In the genomic region with DNA sequence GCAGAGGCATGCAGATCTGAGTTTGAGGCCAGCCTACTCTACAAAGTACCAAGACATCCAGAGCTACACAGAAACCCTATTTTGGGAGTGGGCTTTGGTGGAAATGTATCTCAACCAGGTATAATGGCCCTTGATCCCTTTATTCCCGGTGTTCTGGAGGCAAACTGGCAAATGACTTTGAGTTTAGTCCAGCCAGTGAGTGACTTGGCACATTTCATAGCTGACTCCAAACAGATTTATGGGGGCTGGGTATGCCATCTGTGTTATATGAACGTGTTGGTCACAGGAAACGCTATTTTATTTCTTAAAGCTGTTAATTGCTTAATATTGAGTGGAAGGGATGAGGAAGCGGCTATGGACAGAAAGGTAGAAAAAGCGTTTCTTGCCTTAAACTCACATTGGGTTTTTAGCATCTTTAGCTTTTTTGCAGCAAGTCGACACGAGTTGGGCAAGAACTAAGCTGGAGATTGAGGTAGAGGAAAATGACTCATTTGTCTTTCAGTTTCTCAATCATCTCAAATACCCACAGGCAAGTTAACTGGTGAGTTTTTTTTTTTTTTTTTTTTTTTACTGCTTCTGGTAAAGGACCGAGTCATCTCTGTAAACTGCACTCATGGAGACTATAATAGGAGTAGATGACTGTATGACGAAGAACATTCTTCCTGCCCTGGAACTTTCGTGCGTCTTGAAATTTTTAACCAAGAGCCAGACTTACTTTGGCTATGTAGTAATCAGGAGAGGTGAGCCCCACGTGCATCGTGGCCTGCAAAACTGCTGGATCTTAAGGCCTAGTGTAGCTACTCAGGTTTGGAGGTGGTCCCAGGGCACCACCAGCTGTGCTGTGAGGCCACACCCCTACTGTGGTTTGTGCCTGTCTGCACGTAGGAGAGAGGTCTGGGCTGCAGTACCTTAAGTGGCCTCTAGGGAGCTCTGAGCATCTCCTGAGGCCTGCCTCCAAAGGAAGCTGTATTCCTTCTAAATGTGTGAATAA, we compare ENCODE assay signal across 8 mouse cellular contexts. TPM values are rescaled to one million over a fixed set of nuclear protein-coding genes. Genes with fewer than 3 reads are reported as not detected.
A peak's percentile ranks its signal among the peaks of the same experiment; 100 is the strongest.
DNase-seq lines count a peak whose midpoint lies in the region; ATAC-seq and TF ChIP-seq lines count a peak whose summit lies in the region.

No protein-coding gene starts in this region.

- H3K4me3 ChIP-seq in E14TG2a.4 (replicated peaks; ENCODE audit: low read length) = peak overlapping the region; percentile 99
- peak overlapping the region; percentile 84 for H3K4me3 ChIP-seq in forebrain, embryonic 11.5 days (ENCODE audit: low read depth, low read length)
- H3K4me3 ChIP-seq in heart, embryonic 15.5 days = peak overlapping the region; percentile 91
- H3K4me3 ChIP-seq in liver, postnatal 0 days (ENCODE audit: low read depth, low read length) = peak overlapping the region; percentile 59; the same call in 1 of the 2 replicates
- H3K4me3 ChIP-seq in neural tube, embryonic 13.5 days = peak overlapping the region; percentile 84
- H3K4me3 ChIP-seq in testis, adult 2 months (ENCODE audit: control insufficient read depth, low read depth, low read length) = peak overlapping the region; percentile 79

- peak; percentile 27; the same call in 1 of the 2 replicates for ATAC-seq in forebrain, embryonic 11.5 days (replicated peaks; ENCODE audit: low FRiP score)
- ATAC-seq in heart, embryonic 15.5 days (replicated peaks; ENCODE audit: insufficient number of reproducible peaks, insufficient read depth, low FRiP score, low read depth) = no peak; the same call in 1 of the 2 replicates
- ATAC-seq in liver, postnatal 0 days = peak; percentile 26; the same call in 1 of the 2 replicates
- ATAC-seq in neural tube, embryonic 13.5 days (ENCODE audit: low read depth) = no peak

- peak overlapping the region; percentile 53 for H3K4me2 ChIP-seq in forebrain, embryonic 11.5 days (ENCODE audit: low read depth, low read length, severe bottlenecking)
- peak overlapping the region; percentile 65 for H3K4me2 ChIP-seq in heart, embryonic 15.5 days
- H3K4me2 ChIP-seq in liver, postnatal 0 days (ENCODE audit: low read depth, low read length) = peak overlapping the region; percentile 68
- peak overlapping the region; percentile 90 for H3K4me2 ChIP-seq in neural tube, embryonic 13.5 days

- H3K27me3 ChIP-seq in E14TG2a.4 (ENCODE audit: insufficient read depth, low read length) = no peaks in the 10 kb centered on the region
- no peaks in the 10 kb centered on the region for H3K27me3 ChIP-seq in forebrain, embryonic 11.5 days (ENCODE audit: control insufficient read depth, insufficient read depth, low read length)
- H3K27me3 ChIP-seq in heart, embryonic 15.5 days = no peaks in the 10 kb centered on the region
- peaks cover 88% of the 10 kb centered on the region for H3K27me3 ChIP-seq in liver, postnatal 0 days (ENCODE audit: insufficient read depth, low read length)
- no peaks in the 10 kb centered on the region for H3K27me3 ChIP-seq in neural tube, embryonic 13.5 days
- H3K27me3 ChIP-seq in testis, adult 2 months (ENCODE audit: control insufficient read depth, insufficient read depth, low read length) = no peaks in the 10 kb centered on the region

- peak; percentile 98 for TF ChIP-seq CTCF in E14TG2a.4 (conservative IDR thresholded peaks at IDR 0.05; ENCODE audit: low read length)
- TF ChIP-seq CTCF in liver, postnatal 0 days (IDR thresholded peaks at IDR 0.05; ENCODE audit: low read depth) = peak; percentile 85
- TF ChIP-seq CTCF in testis, adult 2 months (IDR thresholded peaks at IDR 0.05; ENCODE audit: control insufficient read depth, insufficient read depth, insufficient replicate concordance, low read depth, low read length) = peak; percentile 81; the same call in 1 of the 2 replicates

- 22% methylated on average over 14 of the region's 14 CpGs for WGBS in forebrain, embryonic 11.5 days
- 21% methylated on average over 14 of the region's 14 CpGs for WGBS in heart, embryonic 15.5 days
- 27% methylated on average over 14 of the region's 14 CpGs for WGBS in liver, postnatal 0 days (ENCODE audit: insufficient replicate concordance)
- WGBS in neural tube, embryonic 13.5 days = 24% methylated on average over 14 of the region's 14 CpGs

- DNase-seq in c-Kit-negative CD71-positive TER-119-positive erythroid progenitor cells, embryonic 14.5 days (ENCODE audit: low read depth, low spot score) = peak; percentile 63
- DNase-seq in forebrain, embryonic 11.5 days (ENCODE audit: low spot score) = peak; percentile 94
- DNase-seq in kidney, postnatal 14 days = peak; percentile 86
- peak; percentile 83 for DNase-seq in liver, postnatal 0 days

- H3K36me3 ChIP-seq in E14TG2a.4 (ENCODE audit: insufficient read depth, low read length) = peaks cover 73% of the 10 kb centered on the region
- peaks cover 6% of the 10 kb centered on the region for H3K36me3 ChIP-seq in forebrain, embryonic 11.5 days (ENCODE audit: control insufficient read depth, insufficient read depth, low read length)
- peaks cover 11% of the 10 kb centered on the region; the same call in 1 of the 2 replicates for H3K36me3 ChIP-seq in heart, embryonic 15.5 days
- peaks cover 12% of the 10 kb centered on the region for H3K36me3 ChIP-seq in liver, postnatal 0 days (replicated peaks; ENCODE audit: insufficient read depth, low read length)
- peaks cover 30% of the 10 kb centered on the region for H3K36me3 ChIP-seq in neural tube, embryonic 13.5 days
- no peaks in the 10 kb centered on the region for H3K36me3 ChIP-seq in testis, adult 2 months (ENCODE audit: control insufficient read depth, insufficient read depth, low read length)

- H3K9ac ChIP-seq in forebrain, embryonic 11.5 days (ENCODE audit: low read length) = peak overlapping the region; percentile 97
- peak overlapping the region; percentile 90 for H3K9ac ChIP-seq in heart, embryonic 15.5 days
- H3K9ac ChIP-seq in liver, postnatal 0 days (replicated peaks) = no peak overlapping the region
- peak overlapping the region; percentile 95 for H3K9ac ChIP-seq in neural tube, embryonic 13.5 days

- H3K9me3 ChIP-seq in E14TG2a.4 (ENCODE audit: low read length) = no peaks in the 10 kb centered on the region
- no peaks in the 10 kb centered on the region for H3K9me3 ChIP-seq in forebrain, embryonic 11.5 days (ENCODE audit: control insufficient read depth, low read length)
- no peaks in the 10 kb centered on the region for H3K9me3 ChIP-seq in heart, embryonic 15.5 days (replicated peaks)
- no peaks in the 10 kb centered on the region for H3K9me3 ChIP-seq in liver, postnatal 0 days (ENCODE audit: low read length)
- H3K9me3 ChIP-seq in neural tube, embryonic 13.5 days = no peaks in the 10 kb centered on the region

- peak overlapping the region; percentile 20; the same call in 1 of the 2 replicates for H3K27ac ChIP-seq in forebrain, embryonic 11.5 days (ENCODE audit: low read depth, low read length)
- H3K27ac ChIP-seq in heart, embryonic 15.5 days = peak overlapping the region; percentile 99
- peak overlapping the region; percentile 67 for H3K27ac ChIP-seq in liver, postnatal 0 days (ENCODE audit: low read depth)
- H3K27ac ChIP-seq in neural tube, embryonic 13.5 days (replicated peaks) = peak overlapping the region; percentile 99; the same call in 1 of the 2 replicates
- no peak overlapping the region; the same call in 1 of the 2 replicates for H3K27ac ChIP-seq in testis, adult 2 months (ENCODE audit: control insufficient read depth, insufficient read depth, low read depth, low read length)

- TF ChIP-seq EP300 in liver, postnatal 0 days (IDR thresholded peaks at IDR 0.05; ENCODE audit: low read depth) = no peak

- H3K4me1 ChIP-seq in E14TG2a.4 (replicated peaks; ENCODE audit: low read depth, low read length) = peaks cover 53% of the 10 kb centered on the region
- H3K4me1 ChIP-seq in forebrain, embryonic 11.5 days (replicated peaks; ENCODE audit: control insufficient read depth, insufficient read depth, low read length) = peaks cover 22% of the 10 kb centered on the region; the same call in 1 of the 2 replicates
- peaks cover 69% of the 10 kb centered on the region for H3K4me1 ChIP-seq in heart, embryonic 15.5 days (replicated peaks)
- peaks cover 14% of the 10 kb centered on the region for H3K4me1 ChIP-seq in liver, postnatal 0 days (ENCODE audit: insufficient read depth)
- H3K4me1 ChIP-seq in neural tube, embryonic 13.5 days (replicated peaks) = peaks cover 69% of the 10 kb centered on the region
- H3K4me1 ChIP-seq in testis, adult 2 months (ENCODE audit: control insufficient read depth, insufficient read depth, low read length) = peaks cover 26% of the 10 kb centered on the region

- TF ChIP-seq POLR2A in testis, adult 2 months (IDR thresholded peaks at IDR 0.05; ENCODE audit: control insufficient read depth, low read depth, low read length) = peak; percentile 31; the same call in 1 of the 2 replicates

RNA-seq across cellular contexts. Expression of a gene that starts 3.2 kb away (rescaled TPM):
- 2,195 and 2,371 TPM in 2 replicates for polyA plus RNA-seq in forebrain, embryonic 11.5 days (2014; fragmentation: Nextera tagmentation; extraction: Ambion mirVana)
- 1,637 and 1,814 TPM in 2 replicates for polyA plus RNA-seq in heart, embryonic 15.5 days (2015; fragmentation: Nextera tagmentation; extraction: Ambion mirVana)
- polyA plus RNA-seq in liver, postnatal 0 days (2015; fragmentation: Nextera tagmentation; extraction: Ambion mirVana) = 108 and 117 TPM in 2 replicates
- polyA plus RNA-seq in neural tube, embryonic 13.5 days (2015; fragmentation: Nextera tagmentation; extraction: Ambion mirVana) = 1,094 and 1,196 TPM in 2 replicates
- 491 and 510 TPM in 2 replicates for polyA plus RNA-seq in testis, adult 2 months (2012; rRNA removed)

RNA-seq across cellular contexts. Expression of a gene that starts 20.6 kb away (rescaled TPM):
- polyA plus RNA-seq in forebrain, embryonic 11.5 days (2014; fragmentation: Nextera tagmentation; extraction: Ambion mirVana) = 0.40 and 0.48 TPM in 2 replicates
- polyA plus RNA-seq in heart, embryonic 15.5 days (2015; fragmentation: Nextera tagmentation; extraction: Ambion mirVana) = 0.31 and 0.65 TPM in 2 replicates
- polyA plus RNA-seq in liver, postnatal 0 days (2015; fragmentation: Nextera tagmentation; extraction: Ambion mirVana) = 0.21 and 0.22 TPM in 2 replicates
- 1.3 and 1.9 TPM in 2 replicates for polyA plus RNA-seq in neural tube, embryonic 13.5 days (2015; fragmentation: Nextera tagmentation; extraction: Ambion mirVana)
- polyA plus RNA-seq in testis, adult 2 months (2012; rRNA removed) = 14.5 and 17.9 TPM in 2 replicates

RNA-seq across cellular contexts. Expression of a gene that starts 42.2 kb away (rescaled TPM):
- polyA plus RNA-seq in forebrain, embryonic 11.5 days (2014; fragmentation: Nextera tagmentation; extraction: Ambion mirVana) = 77.3 and 85.4 TPM in 2 replicates
- 14.0 and 24.3 TPM in 2 replicates for polyA plus RNA-seq in heart, embryonic 15.5 days (2015; fragmentation: Nextera tagmentation; extraction: Ambion mirVana)
- polyA plus RNA-seq in liver, postnatal 0 days (2015; fragmentation: Nextera tagmentation; extraction: Ambion mirVana) = 3.0 and 3.5 TPM in 2 replicates
- polyA plus RNA-seq in neural tube, embryonic 13.5 days (2015; fragmentation: Nextera tagmentation; extraction: Ambion mirVana) = 189 and 197 TPM in 2 replicates
- 34.5 and 35.6 TPM in 2 replicates for polyA plus RNA-seq in testis, adult 2 months (2012; rRNA removed)

Comparison
In these comparisons a context has a peak if more than half of its experiments do, and no peak if none do; other contexts are left out.
1. ATAC-seq: peak in forebrain, embryonic 11.5 days (single experiment) and liver, postnatal 0 days (single experiment); none in heart, embryonic 15.5 days (single experiment) and neural tube, embryonic 13.5 days (single experiment).
2. Peak in every context shown above with its lines, with median percentiles within 50 percentile points of each other: H3K4me3 ChIP-seq, CTCF ChIP-seq, DNase-seq and H3K4me2 ChIP-seq.